Comparison of ENCODE assay signal across 30 mouse cellular contexts in the genomic region with DNA sequence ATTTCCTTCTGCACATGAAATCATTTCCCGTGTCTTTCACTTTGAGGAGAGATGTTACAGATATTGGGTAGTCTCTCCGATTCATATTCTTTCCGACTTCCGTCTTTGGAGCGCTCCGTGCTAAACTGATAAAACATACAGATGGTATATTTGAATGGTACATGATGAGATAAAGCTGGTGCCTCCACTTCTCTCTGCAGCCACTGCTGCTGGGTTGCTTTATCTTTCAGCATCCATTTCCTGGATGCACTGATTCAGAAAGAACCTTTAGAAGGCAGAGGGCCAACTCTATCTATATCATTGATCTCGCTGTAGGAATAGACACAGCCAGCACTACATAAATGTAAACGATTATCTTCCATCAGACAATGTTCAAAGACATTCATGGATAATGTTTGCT. TPM values are rescaled to one million over a fixed set of nuclear protein-coding genes. Genes with fewer than 3 reads are reported as not detected.
"Had no signal": no experiment of that assay in that cellular context is flagged by ENCODE, and none has a peak within 500 bp of the region (broad histone marks: within the 10 kb centered on the region; RNA-seq: fewer than 3 reads in every experiment).

No protein-coding gene starts in this region.

- DNase-seq: left cerebral cortex, postnatal 4 days; liver; liver, embryonic 13.5 days; liver, postnatal 0 days; lung, adult 18-20 months; lung, adult 2 months; lung, embryonic 14.5 days; lung, postnatal 10 days; lung, postnatal 14 days; lung, postnatal 36 days; lung, postnatal 4 days; midbrain, embryonic 14.5 days had no signal

- H3K4me1 ChIP-seq: limb, embryonic 15.5 days; liver, embryonic 12.5 days; liver, embryonic 13.5 days; liver, embryonic 15.5 days; lung, embryonic 15.5 days; midbrain, embryonic 12.5 days; midbrain, embryonic 13.5 days; midbrain, embryonic 15.5 days had no signal

- H3K36me3 ChIP-seq: limb, embryonic 10.5 days; limb, embryonic 12.5 days; limb, embryonic 13.5 days; limb, embryonic 15.5 days; liver, embryonic 12.5 days; liver, embryonic 13.5 days; liver, embryonic 15.5 days; lung, embryonic 15.5 days; midbrain, embryonic 10.5 days; midbrain, embryonic 12.5 days; midbrain, embryonic 13.5 days; midbrain, embryonic 15.5 days had no signal

- H3K27ac ChIP-seq: limb, embryonic 10.5 days; limb, embryonic 12.5 days; limb, embryonic 13.5 days; limb, embryonic 15.5 days; liver, embryonic 12.5 days; liver, embryonic 13.5 days; liver, embryonic 14.5 days; liver, embryonic 15.5 days; lung, embryonic 15.5 days; macrophage; midbrain, embryonic 10.5 days; midbrain, embryonic 12.5 days; midbrain, embryonic 13.5 days; midbrain, embryonic 15.5 days had no signal

- H3K4me3 ChIP-seq: limb, embryonic 10.5 days; limb, embryonic 12.5 days; limb, embryonic 13.5 days; limb, embryonic 15.5 days; liver, embryonic 12.5 days; liver, embryonic 13.5 days; liver, embryonic 15.5 days; lung, embryonic 15.5 days; megakaryocyte, embryonic 14.5 days; midbrain, embryonic 10.5 days; midbrain, embryonic 12.5 days; midbrain, embryonic 13.5 days; midbrain, embryonic 15.5 days; myocyte had no signal

- ATAC-seq: liver, embryonic 12.5 days; liver, postnatal 0 days; lung, postnatal 0 days; midbrain, embryonic 13.5 days; midbrain, embryonic 15.5 days; midbrain, embryonic 16.5 days had no signal

- H3K27me3 ChIP-seq: limb, embryonic 12.5 days; limb, embryonic 13.5 days; limb, embryonic 15.5 days; liver, embryonic 12.5 days; liver, embryonic 13.5 days; liver, embryonic 15.5 days; lung, embryonic 15.5 days; megakaryocyte, embryonic 14.5 days; midbrain, embryonic 12.5 days; midbrain, embryonic 13.5 days; midbrain, embryonic 15.5 days had no signal

- H3K9ac ChIP-seq: limb, embryonic 12.5 days; limb, embryonic 13.5 days; limb, embryonic 15.5 days; liver, embryonic 12.5 days; liver, embryonic 13.5 days; liver, embryonic 14.5 days; liver, embryonic 15.5 days; liver, postnatal 0 days; lung, embryonic 14.5 days; lung, embryonic 15.5 days; midbrain, embryonic 12.5 days; midbrain, embryonic 13.5 days; midbrain, embryonic 15.5 days had no signal

- H3K9me3 ChIP-seq: limb, embryonic 10.5 days; limb, embryonic 12.5 days; limb, embryonic 13.5 days; limb, embryonic 15.5 days; liver, embryonic 12.5 days; liver, embryonic 13.5 days; liver, embryonic 15.5 days; lung, embryonic 15.5 days; megakaryocyte, embryonic 14.5 days; midbrain, embryonic 10.5 days; midbrain, embryonic 13.5 days; midbrain, embryonic 15.5 days had no signal

RNA-seq across cellular contexts. Expression of gene Slc7a11, which starts 12.6 kb away (rescaled TPM):
- polyA plus RNA-seq: liver, adult 2 months had no signal
